Mouse (Mus musculus) gastrocnemius, adult 18-20 months (tissue): Measurements from ENCODE around the gene Rps4x. TPM values are rescaled to one million over a fixed set of nuclear protein-coding genes. Genes with fewer than 3 reads are reported as not detected.

Experiments used
- total RNA-seq, 2 experiments: library from RNA; stranded (reverse); gene quantifications; 2 replicates each; pipeline ENCODE4 v1.2.3; 2021

The Rps4x gene
- total RNA-seq, 2 experiments from 2014 or later = 453 to 571 TPM

Other genes with a start within 250 kb of the Rps4x start
- under 1 TPM; 0.50 to 0.55 TPM for gene Rtl5, start 118.1 kb downstream of the Rps4x start, total RNA-seq
- gene Pin4, start 69.9 kb downstream of the Rps4x start, total RNA-seq = 10 to 100 TPM; 35.5 to 38.2 TPM
- gene Ercc6l, start 32.3 kb downstream of the Rps4x start, total RNA-seq = under 1 TPM; 0.09 to 0.11 TPM
- gene Cited1, start 62.8 kb upstream of the Rps4x start, total RNA-seq = under 1 TPM; 0.71 to 0.76 TPM